Mouse (Mus musculus): ENCODE measurements around the gene Zfp507. TPM values are rescaled to one million over a fixed set of nuclear protein-coding genes. Genes with fewer than 3 reads are reported as not detected.
A peak's percentile ranks its signal among the peaks of the same experiment; 100 is the strongest.

Gene Zfp507
- polyA plus RNA-seq, 1 experiment from 2014 or later: 20.7 TPM

GRCm38 (mm10) chr7:35772347-35772746 is 30.5 kb downstream of the Zfp507 start:
- Histone ChIP-seq H3K4me2 (no peak overlapping the region), H3K27me3 (no peaks in the 10 kb centered on the region), H3K27ac (no peak overlapping the region), H3K9me3 (no peaks in the 10 kb centered on the region), H3K36me3 (peaks cover 39% of the 10 kb centered on the region), H3K4me1 (no peaks in the 10 kb centered on the region), H3K9ac (no peak overlapping the region), H3K4me3 (no peak overlapping the region)
- 88% methylated on average over 8 of the region's 8 CpGs for WGBS
- ATAC-seq (ENCODE audit: borderline replicate concordance, extremely low read depth, low FRiP score, low TSS enrichment): no peak

DNA sequence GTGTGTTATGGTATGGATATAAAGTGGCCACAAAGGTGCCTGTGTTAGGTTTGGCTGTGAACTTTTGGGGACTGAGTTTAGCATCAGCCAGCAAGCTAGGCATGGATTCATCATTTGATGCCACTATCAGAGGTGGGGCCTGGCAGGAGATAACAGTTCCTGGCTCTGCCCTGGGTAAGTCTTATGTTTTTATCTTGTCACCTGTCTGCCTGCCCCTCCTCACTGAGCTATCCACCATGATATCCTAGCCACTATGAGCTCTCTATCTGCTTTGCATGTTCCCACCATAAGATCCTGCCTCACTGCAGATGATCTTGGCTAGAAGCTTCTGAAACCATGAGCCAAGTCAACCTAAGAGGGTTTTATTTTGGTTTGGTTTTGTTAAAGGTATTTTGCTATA is 31.7 kb downstream of the Zfp507 start:
- peaks cover 32% of the 10 kb centered on the region for H3K36me3 ChIP-seq
- no peak overlapping the region for H3K27ac ChIP-seq
- ATAC-seq (ENCODE audit: borderline replicate concordance, extremely low read depth, low FRiP score, low TSS enrichment): no peak
- no peak overlapping the region for H3K4me3 ChIP-seq
- H3K4me2 ChIP-seq: no peak overlapping the region
- no peaks in the 10 kb centered on the region for H3K27me3 ChIP-seq
- H3K9me3 ChIP-seq: no peaks in the 10 kb centered on the region
- no peaks in the 10 kb centered on the region for H3K4me1 ChIP-seq
- H3K9ac ChIP-seq: no peak overlapping the region

- H3K27me3 ChIP-seq: no peaks in the 10 kb centered on the region
- no peak overlapping the region for H3K4me2 ChIP-seq
- no peaks in the 10 kb centered on the region for H3K9me3 ChIP-seq
- ATAC-seq (ENCODE audit: borderline replicate concordance, extremely low read depth, low FRiP score, low TSS enrichment): no peak
- H3K4me1 ChIP-seq: no peaks in the 10 kb centered on the region
- H3K27ac ChIP-seq: no peak overlapping the region
- H3K36me3 ChIP-seq: peaks cover 22% of the 10 kb centered on the region
- no peak overlapping the region for H3K9ac ChIP-seq
- 71% methylated on average over 7 of the region's 7 CpGs for WGBS
- H3K4me3 ChIP-seq: no peak overlapping the region
Measured at GRCm38 (mm10) chr7:35770122-35770521, 32.7 kb downstream of the Zfp507 start.

- Histone ChIP-seq H3K27ac (no peak overlapping the region), H3K27me3 (no peaks in the 10 kb centered on the region), H3K4me1 (no peaks in the 10 kb centered on the region), H3K9ac (no peak overlapping the region), H3K9me3 (no peaks in the 10 kb centered on the region), H3K4me3 (no peak overlapping the region), H3K4me2 (no peak overlapping the region), H3K36me3 (no peaks in the 10 kb centered on the region)
- ATAC-seq (ENCODE audit: borderline replicate concordance, extremely low read depth, low FRiP score, low TSS enrichment): no peak
- 84% methylated on average over 11 of the region's 11 CpGs for WGBS
Measured at GRCm38 (mm10) chr7:35764461-35764860, 38.3 kb downstream of the Zfp507 start.

DNA sequence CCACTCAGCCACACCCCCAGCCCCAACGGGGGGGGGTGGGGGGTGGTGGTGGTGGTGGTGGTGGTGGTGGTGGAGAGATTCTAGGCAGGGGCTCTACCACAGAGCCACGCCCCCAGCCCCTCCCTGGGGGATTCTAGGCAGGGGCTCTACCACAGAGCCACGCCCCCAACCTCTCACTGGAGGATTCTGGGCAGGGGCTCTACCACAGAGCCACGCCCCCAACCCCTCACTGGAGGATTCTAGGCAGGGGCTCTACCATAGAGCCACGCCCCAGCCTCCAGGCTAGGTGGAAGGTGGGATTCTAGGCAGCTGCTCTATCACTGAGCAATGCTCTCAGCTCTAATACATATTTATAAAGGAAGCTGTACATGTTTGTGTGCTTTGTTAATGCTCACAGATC is 41.0 kb downstream of the Zfp507 start:
- no peak overlapping the region for H3K9ac ChIP-seq
- H3K4me1 ChIP-seq: no peaks in the 10 kb centered on the region
- H3K9me3 ChIP-seq: no peaks in the 10 kb centered on the region
- peak; percentile 42; the same call in 1 of the 2 replicates for ATAC-seq (ENCODE audit: borderline replicate concordance, extremely low read depth, low FRiP score, low TSS enrichment)
- WGBS: 64% methylated on average over 5 of the region's 5 CpGs
- no peaks in the 10 kb centered on the region for H3K36me3 ChIP-seq
- no peak overlapping the region for H3K4me2 ChIP-seq
- H3K27me3 ChIP-seq: no peaks in the 10 kb centered on the region
- H3K4me3 ChIP-seq: no peak overlapping the region
- no peak overlapping the region for H3K27ac ChIP-seq

- H3K4me1 ChIP-seq: 0 out of 2 replicates have a peak, but pooled peaks cover 2% of the 10 kb centered on the region
- H3K27me3 ChIP-seq: no peaks in the 10 kb centered on the region
- H3K4me2 ChIP-seq: no peak overlapping the region
- no peak overlapping the region for H3K27ac ChIP-seq
- no peaks in the 10 kb centered on the region for H3K9me3 ChIP-seq
- H3K4me3 ChIP-seq: no peak overlapping the region
- H3K36me3 ChIP-seq: no peaks in the 10 kb centered on the region
- H3K9ac ChIP-seq: no peak overlapping the region
- no peak for ATAC-seq (ENCODE audit: borderline replicate concordance, extremely low read depth, low FRiP score, low TSS enrichment)
- WGBS: 14% methylated on average over 2 of the region's 2 CpGs
Measured at GRCm38 (mm10) chr7:35759602-35760001, 43.2 kb downstream of the Zfp507 start.

DNA sequence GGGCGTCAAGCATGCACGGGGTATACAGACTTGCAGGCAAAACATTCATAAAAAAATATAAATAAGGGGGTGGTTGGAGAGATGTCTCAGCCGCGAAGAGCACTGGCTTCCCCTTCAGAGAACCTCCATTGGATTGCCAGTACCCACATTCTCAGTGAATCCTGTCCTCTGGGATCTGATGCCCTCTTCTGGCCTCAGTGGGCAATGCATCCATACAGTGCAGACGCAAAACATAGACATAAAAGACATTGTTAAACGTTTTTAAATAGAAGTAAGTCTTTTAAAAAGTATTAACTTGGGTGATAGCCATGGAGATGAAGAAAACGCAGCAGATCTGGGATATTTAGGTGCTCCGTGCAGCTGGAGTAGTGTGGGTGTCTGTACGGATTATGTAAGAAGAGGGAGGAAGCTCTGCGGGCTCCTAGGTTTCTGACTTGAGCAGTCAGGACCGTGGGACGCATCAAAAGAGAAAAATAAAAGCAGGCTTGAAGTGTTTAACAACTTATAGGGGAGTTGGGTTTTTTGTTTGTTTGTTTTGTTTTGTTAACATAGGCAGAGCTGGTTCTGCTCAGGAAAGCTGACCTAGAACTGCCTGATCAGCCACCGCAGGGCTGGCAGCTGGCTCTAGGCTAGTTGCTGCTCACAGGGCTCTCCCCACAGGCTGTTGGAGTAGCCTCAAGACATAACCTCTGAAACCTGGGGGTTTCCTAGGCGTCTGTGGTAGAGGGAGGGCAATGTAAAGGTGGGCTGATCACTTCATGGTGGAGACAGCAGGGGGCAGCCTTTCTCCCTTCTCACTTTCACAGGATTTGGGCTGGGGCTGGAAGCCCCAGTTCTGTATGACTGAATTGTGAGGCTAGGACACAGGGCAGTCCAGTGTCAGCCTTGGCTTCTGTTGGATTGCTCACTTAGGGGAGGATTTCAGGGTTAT is 46.0 kb downstream of the Zfp507 start:
- Histone ChIP-seq H3K27me3 (no peaks in the 10 kb centered on the region), H3K4me3 (no peak overlapping the region), H3K9me3 (no peaks in the 10 kb centered on the region), H3K9ac (no peak overlapping the region), H3K36me3 (no peaks in the 10 kb centered on the region), H3K27ac (no peak overlapping the region), H3K4me2 (no peak overlapping the region), H3K4me1 (peaks cover 11% of the 10 kb centered on the region)
- 36% methylated on average over 14 of the region's 14 CpGs for WGBS
- no peak for ATAC-seq (ENCODE audit: borderline replicate concordance, extremely low read depth, low FRiP score, low TSS enrichment)

DNA sequence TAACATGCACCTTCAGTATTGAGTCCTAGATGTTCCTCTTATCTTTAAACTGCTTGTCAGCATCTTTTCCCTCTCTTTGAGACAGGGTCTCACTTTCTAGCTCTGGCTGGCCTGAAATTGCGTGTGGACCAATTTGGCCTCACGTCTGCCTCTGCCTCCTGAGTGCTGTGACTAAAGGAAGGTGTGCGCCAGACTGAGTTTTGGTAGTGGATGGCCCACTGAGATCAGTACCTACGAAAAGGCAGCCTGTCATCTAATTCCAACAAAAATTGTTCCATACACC is 48.0 kb downstream of the Zfp507 start:
- Histone ChIP-seq H3K4me1 (peaks cover 11% of the 10 kb centered on the region), H3K27ac (peak overlapping the region; percentile 26; the same call in 1 of the 2 replicates), H3K27me3 (no peaks in the 10 kb centered on the region), H3K4me2 (peak overlapping the region; percentile 87), H3K4me3 (peak overlapping the region; percentile 85), H3K9me3 (no peaks in the 10 kb centered on the region), H3K9ac (peak overlapping the region; percentile 63; the same call in 1 of the 2 replicates), H3K36me3 (peaks cover 6% of the 10 kb centered on the region; the same call in 1 of the 2 replicates)
- ATAC-seq (ENCODE audit: borderline replicate concordance, extremely low read depth, low FRiP score, low TSS enrichment): no peak
- WGBS: 65% methylated on average over 4 of the region's 4 CpGs

DNA sequence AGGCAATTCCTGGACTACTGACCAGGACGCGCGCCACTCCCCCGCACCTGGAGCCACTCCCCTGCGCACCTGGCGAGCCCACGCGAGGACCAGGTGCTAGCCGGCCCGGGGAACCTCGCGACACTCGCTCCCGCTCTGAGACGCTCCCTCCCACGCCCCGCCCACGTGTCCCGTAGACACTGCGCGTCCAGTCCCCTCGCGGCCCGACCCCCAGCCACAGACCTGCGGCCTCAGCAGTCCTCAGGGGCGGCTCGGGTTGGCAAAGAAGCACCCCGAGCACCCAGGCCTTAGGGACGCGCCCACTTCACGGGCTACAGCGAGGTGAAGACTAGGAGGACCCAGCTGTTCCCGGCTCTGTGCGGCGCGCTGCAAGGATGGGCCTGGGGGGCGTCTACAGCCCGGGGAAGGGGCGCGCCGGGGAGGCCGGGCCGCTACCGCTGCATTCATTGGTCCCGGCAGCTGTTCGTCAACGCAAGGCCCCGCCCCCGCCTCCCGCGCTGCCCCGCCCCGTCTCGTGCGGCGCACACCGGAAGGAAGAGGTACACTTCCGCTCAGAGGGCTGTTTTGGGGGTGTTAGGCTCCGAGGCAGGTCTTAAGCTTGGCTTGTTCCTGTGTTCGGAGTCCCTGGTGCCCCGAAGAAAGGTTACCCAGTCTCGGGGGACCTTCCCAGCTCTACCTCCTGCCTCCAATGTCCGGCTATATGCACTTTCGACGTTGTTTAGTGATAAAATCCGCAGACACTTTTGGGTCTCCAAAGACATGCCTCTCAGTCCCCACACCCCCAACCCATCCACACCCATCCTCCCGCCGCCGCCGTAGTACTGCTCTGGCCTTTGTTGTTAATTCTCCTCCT is 48.5 kb downstream of the Zfp507 start, which contains the start of gene Dpy19l3:
TSS of gene Dpy19l3 (minus strand) at position 422 of the 853 bp plus-strand sequence.
- ATAC-seq (ENCODE audit: borderline replicate concordance, extremely low read depth, low FRiP score, low TSS enrichment): peak; percentile 98
- Histone ChIP-seq H3K4me1 (peaks cover 11% of the 10 kb centered on the region), H3K9me3 (no peaks in the 10 kb centered on the region), H3K27me3 (no peaks in the 10 kb centered on the region), H3K4me2 (peak within 1 kb of the TSS; percentile 87), H3K9ac (peak within 1 kb of the TSS; percentile 63), H3K4me3 (peak within 1 kb of the TSS; percentile 85), H3K27ac (peak within 1 kb of the TSS; percentile 26; the same call in 1 of the 2 replicates), H3K36me3 (peaks cover 6% of the 10 kb centered on the region)
- under 1% methylated on average over 70 of the region's 70 CpGs for WGBS

- Histone ChIP-seq H3K36me3 (peaks cover 14% of the 10 kb centered on the region), H3K4me3 (peak overlapping the region; percentile 85), H3K27me3 (no peaks in the 10 kb centered on the region), H3K4me2 (peak overlapping the region; percentile 87), H3K9ac (peak overlapping the region; percentile 63), H3K9me3 (no peaks in the 10 kb centered on the region), H3K27ac (no peak overlapping the region), H3K4me1 (peaks cover 11% of the 10 kb centered on the region)
- peak; percentile 15; the same call in 1 of the 2 replicates for ATAC-seq (ENCODE audit: borderline replicate concordance, extremely low read depth, low FRiP score, low TSS enrichment)
- 3% methylated on average over 15 of the region's 15 CpGs for WGBS
Measured at GRCm38 (mm10) chr7:35753319-35754032, 49.3 kb downstream of the Zfp507 start.

DNA sequence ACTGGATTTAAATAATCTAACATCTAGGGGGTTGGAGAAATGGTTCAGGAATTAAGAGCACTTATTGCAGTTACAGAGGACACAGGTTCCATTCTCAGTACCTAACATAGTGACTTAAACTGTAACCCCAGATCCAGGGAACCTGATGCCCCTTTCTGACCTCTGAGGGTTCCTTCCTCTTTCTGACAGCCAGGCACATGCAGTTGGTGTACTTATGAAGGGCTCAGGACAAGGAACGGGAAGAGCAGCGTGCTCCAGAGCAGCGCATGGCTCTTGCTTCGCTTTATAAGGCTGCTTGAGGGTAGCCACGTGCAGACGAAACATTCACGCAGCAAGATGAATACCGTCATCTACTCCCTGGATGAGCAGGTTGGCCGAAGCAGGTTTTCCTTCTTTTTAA is 51.9 kb downstream of the Zfp507 start:
- peaks cover 11% of the 10 kb centered on the region for H3K4me1 ChIP-seq
- H3K9ac ChIP-seq: no peak overlapping the region
- no peaks in the 10 kb centered on the region for H3K9me3 ChIP-seq
- no peak for ATAC-seq (ENCODE audit: borderline replicate concordance, extremely low read depth, low FRiP score, low TSS enrichment)
- no peak overlapping the region for H3K4me3 ChIP-seq
- 96% methylated on average over 9 of the region's 9 CpGs for WGBS
- H3K36me3 ChIP-seq: peaks cover 25% of the 10 kb centered on the region
- H3K27me3 ChIP-seq: no peaks in the 10 kb centered on the region
- no peak overlapping the region for H3K4me2 ChIP-seq
- H3K27ac ChIP-seq: no peak overlapping the region

All from lung, embryonic 15.5 days (tissue).